Mouse (Mus musculus) thymus, adult 2 months (tissue): ENCODE results near the gene Rad54l2.

Experiments
- CTCF ChIP-seq: fragments of 200-500 bp; IDR thresholded peaks from 2 replicates; pipeline ENCODE4 v1.5.1; 2012; ENCODE audit warnings: mild to moderate bottlenecking, control low read depth, low read length, moderate library complexity, borderline replicate concordance; ENCODE audit not compliant: control insufficient read depth, poor library complexity, insufficient read depth; ENCODE audit errors: extremely low read depth
- POLR2A ChIP-seq: fragments of 200-500 bp; IDR thresholded peaks from 2 replicates; pipeline ENCODE4 v1.6.1; 2012; ENCODE audit warnings: mild to moderate bottlenecking, low read length, control low read depth, moderate library complexity; ENCODE audit not compliant: control insufficient read depth, poor library complexity, insufficient read depth; ENCODE audit errors: extremely low read depth

GRCm38 (mm10) chr9:106641346-106641745 lies 147.6 kb downstream of the Rad54l2 start:
- TF ChIP-seq POLR2A (no peak), CTCF (no peak)
